In genomic region chr9:51060601-51061000, GRCm38 (mm10) we compare ENCODE assay signal across 28 mouse cellular contexts. TPM values are rescaled to one million over a fixed set of nuclear protein-coding genes. Genes with fewer than 3 reads are reported as not detected.
A peak's percentile ranks its signal among the peaks of the same experiment; 100 is the strongest.
DNase-seq lines count a peak whose midpoint lies in the region; ATAC-seq and TF ChIP-seq lines count a peak whose summit lies in the region.
"Had no signal": no experiment of that assay in that cellular context is flagged by ENCODE, and none has a peak within 500 bp of the region (broad histone marks: within the 10 kb centered on the region; RNA-seq: fewer than 3 reads in every experiment).

Gene Btg4, plus strand, starts transcription at chr9:51060901.

- H3K4me1 ChIP-seq in testis, adult 2 months (ENCODE audit: control insufficient read depth, insufficient read depth, low read length), result no peaks in the 10 kb centered on the region
- H3K4me1 ChIP-seq in CH12.LX (ENCODE audit: control insufficient read depth in 1 of 2, insufficient read depth in 2 of 2), result no peaks in the 10 kb centered on the region
- peaks cover 25% of the 10 kb centered on the region for H3K4me1 ChIP-seq in embryonic fibroblast, embryonic 13.5 days (ENCODE audit: control insufficient read depth, insufficient read depth, low read length)
- H3K4me1 ChIP-seq in lung, postnatal 0 days (ENCODE audit: insufficient read depth, low read depth, low read length), result no peaks in the 10 kb centered on the region

- no peak for TF ChIP-seq EP300 in CH12.LX (IDR thresholded peaks at IDR 0.05; ENCODE audit: low read length)
- no peak for TF ChIP-seq EP300 in lung, postnatal 0 days (IDR thresholded peaks at IDR 0.05)

- no peak within 1 kb of the TSS for H3K4me3 ChIP-seq in testis, adult 2 months (ENCODE audit: control insufficient read depth, low read depth, low read length)
- H3K4me3 ChIP-seq in CH12.LX (replicated peaks in 1 of 3; ENCODE audit: low read depth in 2 of 3, low read length in 2 of 3, poor library complexity in 1 of 3) (no peak within 1 kb of the TSS), myocyte (no peak within 1 kb of the TSS)
- no peak within 1 kb of the TSS for H3K4me3 ChIP-seq in embryonic fibroblast, embryonic 13.5 days (ENCODE audit: insufficient read depth, low read length)
- H3K4me3 ChIP-seq in lung, postnatal 0 days (ENCODE audit: low read depth, low read length), result no peak within 1 kb of the TSS

- no peak within 1 kb of the TSS for H3K27ac ChIP-seq in testis, adult 2 months (ENCODE audit: control insufficient read depth, insufficient read depth, low read depth, low read length)
- no peak within 1 kb of the TSS for H3K27ac ChIP-seq in CH12.LX (ENCODE audit: insufficient read depth, low read depth)
- peak within 1 kb of the TSS; percentile 91 for H3K27ac ChIP-seq in embryonic fibroblast, embryonic 13.5 days (ENCODE audit: insufficient read depth, low read length)
- no peak within 1 kb of the TSS for H3K27ac ChIP-seq in lung, postnatal 0 days (ENCODE audit: low read length)

- no peak within 1 kb of the TSS for H3ac ChIP-seq in myocyte (ENCODE audit: control insufficient read depth, insufficient read length)

- H3K27me3 ChIP-seq in testis, adult 2 months (ENCODE audit: control insufficient read depth, insufficient read depth, low read length), result no peaks in the 10 kb centered on the region
- H3K27me3 ChIP-seq in CH12.LX (replicated peaks), result no peaks in the 10 kb centered on the region
- no peaks in the 10 kb centered on the region for H3K27me3 ChIP-seq in myocyte (ENCODE audit: control insufficient read depth, insufficient read depth, insufficient read length)
- no peaks in the 10 kb centered on the region for H3K27me3 ChIP-seq in lung, postnatal 0 days (replicated peaks; ENCODE audit: insufficient read depth, low read length)
- H3K27me3 ChIP-seq: Patski had no signal

- dilution Hi-C loops in CH12.LX (cut with MboI; ENCODE audit: extremely low pct_ligation_motif_present, extremely low pct_unique_long_range_greater_than_20kb, low sequenced_read_pairs), result no loop called here

- no peaks in the 10 kb centered on the region for H3K36me3 ChIP-seq in testis, adult 2 months (ENCODE audit: control insufficient read depth, insufficient read depth, low read length)
- no peaks in the 10 kb centered on the region for H3K36me3 ChIP-seq in CH12.LX (replicated peaks in 1 of 2; ENCODE audit: control insufficient read depth in 1 of 2, insufficient read depth in 1 of 2, low read length in 1 of 2)
- peaks cover 11% of the 10 kb centered on the region for H3K36me3 ChIP-seq in myocyte (ENCODE audit: control insufficient read depth, insufficient read depth)
- H3K36me3 ChIP-seq in lung, postnatal 0 days (ENCODE audit: insufficient read depth, low read length), result no peaks in the 10 kb centered on the region
- H3K36me3 ChIP-seq: G1E had no signal

- no peak within 1 kb of the TSS for H3K9ac ChIP-seq in CH12.LX (ENCODE audit: insufficient read depth, low read depth)
- no peak within 1 kb of the TSS for H3K9ac ChIP-seq in lung, postnatal 0 days (replicated peaks; ENCODE audit: low read depth)

- H3K9me3 ChIP-seq in CH12.LX (replicated peaks; ENCODE audit: low read length), result no peaks in the 10 kb centered on the region
- H3K9me3 ChIP-seq in lung, postnatal 0 days (ENCODE audit: low read length), result no peaks in the 10 kb centered on the region
- H3K9me3 ChIP-seq: G1E had no signal

- no peak for TF ChIP-seq POLR2A in testis, adult 2 months (IDR thresholded peaks at IDR 0.05; ENCODE audit: control insufficient read depth, low read depth, low read length)
- TF ChIP-seq POLR2A in CH12.LX (IDR thresholded peaks at IDR 0.05; ENCODE audit: low read depth, low read length), result no peak
- no peak for TF ChIP-seq POLR2A in embryonic fibroblast, embryonic 13.5 days (IDR thresholded peaks at IDR 0.05; ENCODE audit: low read depth, low read length)
- no peak for TF ChIP-seq POLR2A in myocyte (IDR thresholded peaks at IDR 0.05; ENCODE audit: insufficient read length, low read depth)

- H3K79me2 ChIP-seq in CH12.LX (replicated peaks; ENCODE audit: control insufficient read depth, extremely low read depth, insufficient read depth, poor library complexity, severe bottlenecking) (no peaks in the 10 kb centered on the region), myocyte (ENCODE audit: control insufficient read depth, insufficient read depth) (no peaks in the 10 kb centered on the region)

- TF ChIP-seq RAD21 in CH12.LX (IDR thresholded peaks at IDR 0.05; ENCODE audit: low read depth, low read length), result no peak

- H3K4me2 ChIP-seq in CH12.LX (ENCODE audit: insufficient read depth, low read depth, poor library complexity, severe bottlenecking) (peak within 1 kb of the TSS; percentile 2; the same call in 1 of the 2 replicates), myocyte (ENCODE audit: low read depth) (peak within 1 kb of the TSS; percentile 25)
- no peak within 1 kb of the TSS for H3K4me2 ChIP-seq in lung, postnatal 0 days (replicated peaks; ENCODE audit: low read depth, low read length)

- no peak for ATAC-seq in erythroid progenitor cell, adult 5-6 weeks (replicated peaks; ENCODE audit: low FRiP score, poor library complexity, severe bottlenecking)
- ATAC-seq in lung, postnatal 0 days, result no peak
- ATAC-seq: activated CD4-positive, CD25-positive, alpha-beta regulatory T cell, adult 4 months; CD4-positive, CD25-positive, alpha-beta regulatory T cell, adult 4 months; Patski had no signal

- WGBS in lung, postnatal 0 days, result 87% methylated on average over 2 of the region's 2 CpGs

- no peak for DNase-seq in testis, postnatal 10 days (ENCODE audit: low spot score)
- no peak for DNase-seq in CH12.LX (ENCODE audit: extremely low read depth)
- no peak for DNase-seq in cerebellum, postnatal 10 days
- DNase-seq in lung, postnatal 0 days (ENCODE audit: low spot score), result no peak
- DNase-seq: adrenal gland, adult 2 months; adrenal gland, adult 8-10 months; adrenal gland, postnatal 10 days; adrenal gland, postnatal 14 days; adrenal gland, postnatal 25 days; adrenal gland, postnatal 36 days; B cell, adult 2 months; cerebellum, adult 11 months; cerebellum, adult 11-12 months; cerebellum, adult 18-20 months had no signal

- in situ Hi-C loops in CH12.LX (cut with MboI; ENCODE audit: low pct_ligation_motif_present, low pct_unique_long_range_greater_than_20kb, low sequenced_read_pairs), result no loop called here

- TF ChIP-seq CTCF in testis, adult 2 months (IDR thresholded peaks at IDR 0.05; ENCODE audit: control insufficient read depth, insufficient read depth, insufficient replicate concordance, low read depth, low read length), result no peak
- TF ChIP-seq CTCF in CH12.LX (conservative IDR thresholded peaks at IDR 0.05 in 1 of 2, IDR thresholded peaks at IDR 0.05 in 1 of 2; ENCODE audit: low read depth in 2 of 2, low read length in 2 of 2), result no peak
- no peak for TF ChIP-seq CTCF in embryonic fibroblast, embryonic 13.5 days (IDR thresholded peaks at IDR 0.05; ENCODE audit: borderline replicate concordance, insufficient read depth, low read length)
- TF ChIP-seq CTCF in lung, postnatal 0 days (IDR thresholded peaks at IDR 0.05), result no peak

TF ChIP-seq in CH12.LX, 34 proteins besides CTCF, POLR2A, EP300 and RAD21 (continues in another document):
- TF ChIP-seq GABPA (IDR thresholded peaks at IDR 0.05; ENCODE audit: insufficient replicate concordance, low read depth, low read length) (no peak), PAX5 (IDR thresholded peaks at IDR 0.05; ENCODE audit: low read length) (no peak), USF1 (IDR thresholded peaks at IDR 0.05; ENCODE audit: low read depth, low read length) (no peak), ZMIZ1 (IDR thresholded peaks at IDR 0.05; ENCODE audit: low read depth, low read length) (no peak), MYC (IDR thresholded peaks at IDR 0.05; ENCODE audit: low read depth, low read length) (no peak), MAZ (IDR thresholded peaks at IDR 0.05; ENCODE audit: low read depth, low read length) (no peak), SIN3A (IDR thresholded peaks at IDR 0.05; ENCODE audit: low read length) (no peak), CHD1 (IDR thresholded peaks at IDR 0.05; ENCODE audit: low read depth, low read length) (no peak), SMC3 (IDR thresholded peaks at IDR 0.05; ENCODE audit: low read depth, low read length) (no peak), UBTF (IDR thresholded peaks at IDR 0.05; ENCODE audit: low read depth, low read length) (no peak), ZC3H11A (IDR thresholded peaks at IDR 0.05; ENCODE audit: low read depth, low read length) (no peak), POLR2AphosphoS2 (IDR thresholded peaks at IDR 0.05; ENCODE audit: low read depth, low read length) (no peak), BHLHE40 (IDR thresholded peaks at IDR 0.05; ENCODE audit: low read depth, low read length) (no peak)

TF ChIP-seq in myocyte, 11 proteins besides CTCF, POLR2A, EP300 and RAD21:
- TF ChIP-seq SRF (IDR thresholded peaks at IDR 0.05; ENCODE audit: control insufficient read depth, insufficient read length, low read depth) (no peak), CEBPB (IDR thresholded peaks at IDR 0.05; ENCODE audit: insufficient read depth, poor library complexity, severe bottlenecking) (peak; percentile 59; the same call in 1 of the 2 replicates)

RNA-seq across cellular contexts. Expression of gene Btg4, which starts in this region (rescaled TPM):
- polyA plus RNA-seq in testis, adult 2 months (2012; rRNA removed), result 8.4 and 10.2 TPM in 2 replicates
- total RNA-seq in CH12.LX (2012; rRNA removed) (not detected in 2 replicates), CH12.LX (2014; rRNA removed) (not detected in 2 replicates)
- polyA plus RNA-seq in CH12.LX (2012; ENCODE audit: insufficient read length, low read depth) (not detected in 2 replicates), myocyte (2012; fragmentation: generic; extraction: Trizol) (0.04 TPM)
- not detected in 2 replicates for polyA plus RNA-seq in embryonic fibroblast, embryonic 13.5 days (2011; ENCODE audit: insufficient read length, low read depth, missing spikeins)
- total RNA-seq in erythroid progenitor cell, adult 5-6 weeks (2015; ENCODE audit: low replicate concordance), result not detected in 2 replicates
- not detected in 2 replicates for total RNA-seq in erythroid progenitor cell, adult 5-6 weeks (2017; ENCODE audit: low replicate concordance)
- 0.42 and 0.53 TPM in 2 replicates for polyA plus RNA-seq in lung, postnatal 0 days (2015; fragmentation: Nextera tagmentation; extraction: Ambion mirVana)
- total RNA-seq: adrenal gland, adult 18-20 months; adrenal gland, adult 2 months; adrenal gland, adult 8-10 months; adrenal gland, postnatal 10 days; adrenal gland, postnatal 14 days; adrenal gland, postnatal 25 days; adrenal gland, postnatal 36 days; adrenal gland, postnatal 4 days; ES-E14; G1E; MEL had no signal
- polyA plus RNA-seq: activated CD4-positive, CD25-positive, alpha-beta regulatory T cell, adult 4 months; adrenal gland, adult 2 months; brain, embryonic 14.5 days; C2C12; CD4-positive, CD25-positive, alpha-beta regulatory T cell, adult 4 months; G1E; Patski had no signal
